Mouse (Mus musculus) spleen, postnatal 36 days (tissue): Measurements from ENCODE around the gene Zc3h4.

ENCODE experiments used
- DNase-seq, 2 experiments: peaks; one replicate each; pipeline ENCODE4 v3.0.0; 2022; ENCODE audit warnings: low spot score in 2 of 2, mixed read lengths in 1 of 2

Zc3h4 gene

DNA sequence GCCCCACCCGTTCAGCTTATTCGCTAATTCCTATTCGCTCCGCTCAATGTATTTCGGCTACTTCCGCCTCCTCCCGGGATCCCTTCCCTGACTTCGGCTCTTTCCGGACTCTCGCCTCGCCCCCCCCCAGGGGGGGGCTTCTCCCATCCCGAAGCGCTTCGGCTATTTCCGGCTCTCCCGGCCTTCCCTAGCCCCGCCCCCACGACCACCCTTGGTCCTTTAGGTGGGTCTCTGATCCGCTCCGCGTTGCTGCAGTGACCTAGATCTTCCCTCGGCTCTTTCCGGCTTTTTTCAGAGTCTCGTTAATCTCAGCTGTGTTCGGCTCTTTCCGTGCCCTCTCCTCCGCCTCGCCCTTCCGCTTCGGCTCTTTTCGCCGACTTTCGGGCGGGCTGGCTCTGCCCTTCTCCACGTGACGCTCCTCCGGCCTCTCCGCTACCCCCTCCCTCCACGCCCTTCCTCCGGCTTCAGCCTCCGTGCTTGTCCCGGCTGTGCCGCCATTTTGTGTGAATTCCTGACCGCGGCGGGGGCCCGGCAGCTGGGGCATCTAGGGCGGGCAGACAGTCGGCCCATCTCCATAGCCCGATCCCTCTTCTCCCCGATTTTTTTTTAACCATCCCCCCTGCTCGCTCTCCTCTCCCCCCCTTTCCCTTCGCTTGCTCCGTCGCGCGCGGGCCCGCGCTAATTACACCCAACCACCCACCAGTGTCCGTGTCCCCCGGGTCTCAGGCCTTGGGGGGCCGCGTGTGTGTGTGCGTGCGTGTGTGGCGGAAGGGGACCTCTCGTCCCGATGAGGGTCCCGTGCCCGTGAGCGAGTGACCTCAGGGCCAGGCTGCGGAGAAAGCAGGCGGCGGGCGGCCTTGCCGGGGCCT is 656 bp upstream of the Zc3h4 start:
- DNase-seq = peak; percentile 98 to 99

DNA sequence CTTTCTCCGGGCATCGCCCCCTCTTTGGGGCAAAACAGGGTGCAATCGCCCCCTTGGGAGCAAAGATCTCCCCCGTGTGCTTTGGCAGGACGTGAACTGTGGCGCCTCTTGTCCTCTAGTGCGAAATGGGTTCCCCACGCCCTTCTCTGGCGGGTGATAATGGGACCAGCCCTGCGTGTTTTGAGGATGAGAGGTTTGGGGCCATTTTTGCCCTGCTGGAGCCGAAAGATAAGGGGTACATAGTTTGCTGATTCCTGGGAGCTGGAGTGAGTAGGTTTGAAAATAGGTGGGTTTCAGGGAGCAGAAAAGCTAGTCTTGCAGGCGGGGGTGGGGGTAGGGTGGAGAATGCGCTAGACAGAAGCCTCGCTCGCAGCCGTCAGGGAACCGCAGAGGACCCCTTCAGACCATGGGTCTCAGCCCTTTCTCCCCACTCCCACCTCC is 1.3 kb downstream of the Zc3h4 start:
- peak; percentile 73 to 84 for DNase-seq

DNA sequence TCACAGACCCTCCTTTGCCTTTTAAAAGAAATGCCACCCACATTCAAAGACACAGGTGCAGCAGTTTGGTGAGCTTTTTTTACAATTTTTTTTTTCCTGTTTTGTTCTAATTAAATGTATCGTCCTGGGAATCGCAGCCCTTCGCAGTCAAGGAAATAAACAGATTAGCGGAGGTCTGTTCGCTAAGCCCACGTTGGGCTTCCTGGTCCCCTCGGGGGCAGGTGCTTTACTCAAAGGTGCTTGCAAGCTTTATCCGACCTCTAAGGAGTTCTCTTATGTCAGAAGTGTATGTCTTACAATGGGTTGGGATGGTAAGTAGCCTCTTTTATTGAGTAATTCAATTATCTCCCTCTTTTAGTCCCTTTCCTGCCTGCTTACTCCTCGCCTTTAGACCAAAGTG is 1.7 kb downstream of the Zc3h4 start:
- DNase-seq = peak in 1 of 2 experiments; percentile 30

DNA sequence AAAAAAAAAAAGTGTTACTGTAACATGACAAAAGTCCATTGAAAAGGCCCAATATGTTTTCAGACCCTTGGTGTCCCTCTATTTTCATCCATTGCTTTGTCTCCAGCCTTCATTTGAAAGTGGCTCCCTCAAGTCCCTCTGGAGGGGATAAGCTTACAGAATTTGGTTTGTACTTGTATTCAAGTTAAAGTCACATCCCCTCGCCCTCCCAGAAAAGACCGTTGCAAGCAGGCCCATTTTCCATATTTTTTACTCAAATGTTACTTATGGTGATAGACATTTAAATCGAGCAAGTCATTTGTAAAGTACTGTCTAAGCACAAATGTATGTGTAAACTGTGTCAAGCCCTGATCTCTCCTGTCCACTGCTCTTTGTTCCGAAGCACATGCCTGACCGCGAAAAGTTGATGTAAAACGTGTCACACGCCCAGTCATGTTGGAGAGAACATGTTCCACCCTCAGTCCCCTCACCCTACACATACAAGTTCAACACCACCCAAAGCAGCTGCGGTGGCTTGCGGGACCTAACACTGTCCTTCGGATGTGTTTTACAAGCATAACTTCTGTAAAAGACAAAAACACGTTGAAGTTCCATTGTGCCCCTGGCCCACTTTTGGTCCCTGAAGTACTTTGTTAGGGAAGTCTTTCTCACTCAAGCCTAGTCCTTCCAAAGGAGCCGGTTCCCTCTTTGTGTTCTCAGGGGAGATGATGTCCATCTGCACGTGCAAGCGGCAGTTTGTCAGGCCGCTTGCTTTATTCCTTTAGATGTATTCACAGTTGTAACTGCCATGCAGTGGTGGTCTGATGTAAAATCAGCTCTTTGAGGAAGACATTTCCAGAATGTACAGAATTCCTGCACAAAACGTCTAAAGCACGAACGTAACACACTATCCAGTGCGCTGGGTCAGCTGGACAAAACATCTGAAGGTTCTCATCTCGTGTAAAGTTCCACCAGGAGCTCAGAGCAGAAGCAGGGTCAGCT is 2.5 kb downstream of the Zc3h4 start:
- DNase-seq = peak; percentile 54 to 61

DNA sequence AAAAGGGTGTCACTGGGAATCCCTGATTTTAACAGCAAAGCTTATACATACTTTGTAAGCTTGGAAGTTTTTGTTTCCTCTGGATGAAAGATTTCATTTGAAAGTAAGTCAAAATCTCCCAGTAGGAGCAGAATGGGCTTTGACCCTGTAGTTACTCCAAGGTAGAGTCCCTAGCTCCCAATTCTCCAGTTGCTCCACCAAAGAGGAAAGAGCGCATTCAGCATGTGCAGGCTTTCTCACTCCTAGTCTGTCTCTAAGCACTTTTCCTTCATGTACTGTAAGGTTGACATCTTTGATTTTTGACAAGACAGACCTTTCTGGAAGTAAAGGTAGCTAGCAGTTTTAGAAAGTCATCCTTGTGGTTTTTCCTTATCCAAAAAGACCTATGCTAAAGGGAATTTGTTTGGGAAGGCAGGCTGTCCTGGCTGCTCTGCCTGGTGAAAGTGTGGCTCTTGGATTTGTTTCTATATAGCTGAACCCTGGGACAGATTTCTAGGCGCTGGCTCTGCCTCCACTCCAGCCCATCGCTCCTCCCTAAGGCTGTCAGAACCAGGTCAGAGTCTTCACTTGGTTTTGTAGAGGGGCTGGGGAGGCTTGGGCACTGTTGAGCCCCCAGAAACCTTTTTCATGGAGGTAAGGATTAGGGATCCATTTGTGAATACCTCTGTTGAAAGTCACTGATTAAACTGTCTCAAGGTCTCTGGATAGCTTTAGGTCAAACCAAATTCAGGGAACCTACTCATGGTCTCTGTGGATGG is 3.8 kb downstream of the Zc3h4 start:
- DNase-seq = no peak

DNA sequence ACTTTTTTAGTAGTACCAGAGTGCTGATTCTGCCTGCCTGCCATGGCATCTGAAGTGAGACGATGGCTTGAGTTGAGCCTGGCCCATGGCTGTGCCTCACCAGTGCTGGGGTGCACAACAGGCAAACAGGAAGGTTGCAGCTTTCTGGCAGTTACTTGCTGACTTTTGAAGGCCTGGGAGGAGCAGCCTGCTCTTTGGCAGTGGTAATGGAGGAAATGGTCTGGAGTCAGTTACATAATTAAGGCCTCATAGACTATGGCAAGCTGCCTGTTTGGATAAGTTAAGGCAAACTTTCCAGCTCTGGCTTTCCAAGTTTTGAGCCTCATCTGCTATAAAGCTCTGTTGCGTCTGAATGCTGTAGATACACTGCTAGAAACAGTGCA is 4.4 kb downstream of the Zc3h4 start:
- DNase-seq = peak; percentile 35 to 56

DNA sequence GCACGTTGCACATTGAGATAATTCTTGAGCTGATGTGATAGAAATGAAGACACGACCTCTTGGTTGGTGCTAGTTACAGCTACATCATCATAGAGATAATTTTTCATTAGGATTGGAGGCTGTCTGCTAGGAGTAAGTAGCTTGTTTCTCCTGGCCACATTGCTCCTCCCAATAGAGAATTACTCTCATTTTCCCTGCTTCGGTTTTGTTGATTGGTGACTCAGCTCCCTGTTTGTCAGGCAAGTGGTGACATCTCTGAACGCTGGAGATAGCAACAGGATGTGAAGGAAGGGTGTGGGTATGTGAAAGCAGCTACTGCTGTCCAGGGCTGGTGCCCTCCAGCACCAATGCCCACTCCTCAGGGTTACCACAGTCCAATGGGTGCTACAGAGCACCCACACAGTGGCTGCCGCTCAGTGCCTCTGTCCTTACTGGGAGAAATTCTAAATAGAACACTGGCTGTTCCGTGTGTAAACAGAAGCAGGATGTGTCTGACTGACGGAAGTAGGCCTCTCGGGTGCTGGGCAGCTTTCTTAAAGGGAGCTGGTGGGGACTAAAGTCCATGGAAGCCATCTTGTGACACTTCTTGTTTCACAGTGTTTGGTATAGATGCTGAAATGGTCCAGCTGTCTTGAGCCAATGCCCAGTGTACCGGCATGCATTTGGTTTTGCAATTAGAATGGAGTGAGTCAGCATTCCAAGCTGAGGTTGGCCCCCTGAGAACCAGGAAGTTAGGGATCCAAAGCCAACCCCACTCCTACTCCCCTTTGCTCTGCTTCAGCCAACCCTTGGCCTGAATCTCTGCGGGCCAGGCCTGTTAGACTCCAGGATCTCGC is 5.0 kb downstream of the Zc3h4 start:
- DNase-seq = peak; percentile 56 to 66

DNA sequence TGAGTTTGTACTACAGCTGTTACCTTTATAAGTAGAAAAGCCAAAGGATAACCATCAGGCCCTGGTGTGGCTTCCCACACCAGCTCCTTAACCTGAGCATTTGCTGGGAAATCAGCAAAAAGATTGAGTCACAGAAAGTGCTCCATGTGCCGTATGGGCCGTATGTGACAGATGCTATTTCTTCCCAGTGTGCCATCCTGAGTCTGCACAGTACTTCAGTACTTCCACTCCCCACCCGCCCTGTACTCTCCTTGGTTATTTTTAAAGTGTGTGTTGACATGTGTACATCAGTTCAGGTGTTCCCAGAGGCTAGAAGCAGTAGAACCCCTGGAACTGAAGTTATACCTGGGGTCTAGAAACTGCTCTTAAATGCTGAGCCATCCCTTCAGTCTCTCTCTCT is 6.3 kb downstream of the Zc3h4 start:
- DNase-seq = no peak

DNA sequence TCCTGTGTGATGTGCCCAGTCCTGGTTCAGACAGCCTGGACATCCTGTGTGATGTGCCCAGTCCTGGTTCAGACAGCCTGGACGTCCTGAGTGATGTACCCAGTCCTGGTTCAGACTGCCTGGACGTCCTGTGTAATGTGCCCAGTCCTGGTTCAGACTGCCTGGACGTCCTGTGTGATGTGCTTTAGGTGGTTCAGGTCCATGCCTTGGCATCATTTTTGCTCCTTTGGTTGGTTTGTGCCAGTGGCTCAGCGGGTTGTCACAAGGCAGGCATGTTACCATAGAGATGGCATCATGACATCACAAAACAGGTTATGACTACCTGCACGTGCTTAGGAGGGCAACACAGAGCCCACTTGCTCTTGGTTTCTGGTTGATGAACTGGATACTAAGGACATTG is 10.4 kb downstream of the Zc3h4 start:
- DNase-seq = no peak

DNA sequence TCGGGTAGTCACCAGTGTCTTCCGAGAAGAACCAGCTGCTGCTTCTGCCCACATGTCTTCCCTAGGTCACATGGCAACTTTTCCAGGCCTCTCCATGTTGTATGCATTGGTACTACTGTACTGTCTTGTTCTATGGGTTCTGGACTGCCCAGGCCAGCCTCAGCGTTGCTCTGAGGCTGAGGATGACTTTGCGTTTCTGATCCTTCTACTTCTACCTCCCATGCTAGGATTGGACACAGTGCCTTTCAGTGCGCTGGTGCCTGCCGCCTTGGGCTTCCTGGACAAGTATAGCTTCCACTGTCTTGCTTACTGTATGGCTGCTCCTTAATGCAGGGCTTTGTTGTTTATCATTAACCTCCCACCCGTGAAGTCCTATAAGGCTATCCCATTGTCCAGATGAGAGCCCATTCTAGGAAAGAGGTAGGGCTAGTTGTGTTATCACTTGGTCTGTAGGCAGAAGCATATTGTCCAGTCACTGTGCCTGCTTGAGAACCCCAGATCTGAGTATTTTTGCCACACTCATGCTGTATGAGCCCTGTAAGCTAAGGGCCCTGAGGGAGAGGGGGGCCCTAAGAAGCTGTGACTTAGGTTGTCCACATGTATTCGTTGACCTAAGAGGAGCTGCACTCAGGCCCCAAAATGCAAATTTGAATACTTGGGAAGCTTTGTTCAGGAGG is 11.6 kb downstream of the Zc3h4 start:
- no peak for DNase-seq

DNA sequence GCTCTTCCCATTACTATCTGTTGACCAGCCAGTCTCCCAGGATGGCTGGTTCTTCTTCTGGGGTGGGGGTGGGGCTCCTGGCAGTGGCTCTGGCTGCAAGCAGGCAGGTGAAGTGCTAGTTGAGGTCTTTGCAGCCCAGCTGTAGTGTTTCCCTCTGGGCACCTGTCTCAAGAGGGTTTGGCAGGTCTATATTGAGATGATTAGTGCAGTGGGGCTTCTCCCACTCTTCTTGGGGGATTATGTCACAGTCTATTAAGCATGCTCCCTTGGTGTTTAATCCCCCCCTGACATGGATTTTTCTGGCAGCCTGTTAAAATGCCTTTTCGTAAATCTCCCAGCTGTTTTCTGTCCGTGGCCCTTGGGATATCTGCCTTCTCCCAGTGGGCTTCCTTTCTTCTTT is 12.2 kb downstream of the Zc3h4 start:
- no peak for DNase-seq

DNA sequence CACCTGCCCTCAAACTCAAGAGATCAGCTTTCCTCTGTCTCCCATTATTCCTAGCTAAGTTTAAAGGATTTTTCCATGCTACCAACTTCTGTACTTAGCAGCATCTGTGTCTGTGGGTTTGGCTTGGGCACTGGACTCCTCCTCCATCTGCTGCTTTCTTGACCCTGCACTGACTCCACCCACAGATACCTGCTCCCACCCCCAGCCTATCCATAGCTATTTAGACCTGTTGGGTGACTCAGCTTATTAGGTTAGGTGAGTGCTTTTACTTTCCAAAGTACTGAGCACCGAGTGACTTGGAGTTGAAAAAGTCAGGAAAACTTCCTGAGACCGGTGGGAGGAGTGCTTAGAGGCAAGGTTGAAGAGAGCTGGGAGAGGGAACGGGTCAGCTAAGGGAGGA is 14.7 kb downstream of the Zc3h4 start:
- no peak for DNase-seq

DNA sequence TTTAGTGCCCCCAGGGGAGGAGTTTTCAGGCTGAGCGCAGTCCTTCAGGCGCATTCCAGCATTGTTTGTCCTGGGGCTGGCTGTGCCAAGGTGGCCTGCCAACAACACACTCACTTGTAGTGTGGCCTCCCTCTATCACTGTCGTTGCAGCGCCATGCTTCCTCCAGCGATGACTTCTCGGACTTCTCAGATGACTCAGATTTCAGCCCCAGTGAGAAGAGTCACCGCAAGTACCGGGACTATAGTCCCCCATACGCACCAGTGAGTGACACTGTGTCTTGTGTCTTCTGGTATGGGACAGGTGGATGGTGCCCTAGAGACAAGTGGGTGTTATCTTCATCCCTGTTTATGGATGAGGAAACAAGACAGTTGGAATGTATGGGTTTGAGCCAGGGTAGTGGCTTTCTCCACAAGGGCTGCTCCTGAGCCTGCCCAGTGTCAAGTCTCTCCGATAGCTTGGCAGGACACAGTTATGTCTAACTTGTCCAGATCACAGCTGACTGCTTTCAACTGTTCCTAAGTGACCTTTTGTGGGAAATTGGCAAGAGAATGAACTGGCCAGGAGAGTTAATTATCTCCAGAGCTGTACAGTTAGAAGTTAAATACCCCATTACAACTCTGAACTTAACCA is 16.5 kb downstream of the Zc3h4 start:
- DNase-seq = no peak

DNA sequence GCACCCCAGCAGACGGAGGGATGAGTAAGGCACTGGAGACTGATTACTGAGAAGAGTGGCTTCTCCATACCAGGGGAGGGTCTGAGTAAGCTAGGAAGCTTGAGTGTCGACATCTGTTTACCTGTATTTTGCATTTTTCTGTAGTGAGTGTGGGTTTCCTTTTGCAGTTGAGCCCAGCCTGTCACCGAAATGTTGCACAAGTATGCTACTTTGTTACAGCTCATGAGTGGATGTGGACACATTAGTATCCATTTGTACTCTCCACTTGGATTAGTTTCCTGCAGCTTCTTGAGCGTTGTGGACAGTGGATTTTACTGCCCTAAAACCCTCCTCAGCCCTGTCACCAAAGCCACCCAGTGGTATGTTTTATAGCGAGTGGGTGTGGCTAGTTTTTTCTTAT is 18.0 kb downstream of the Zc3h4 start:
- DNase-seq = no peak

DNA sequence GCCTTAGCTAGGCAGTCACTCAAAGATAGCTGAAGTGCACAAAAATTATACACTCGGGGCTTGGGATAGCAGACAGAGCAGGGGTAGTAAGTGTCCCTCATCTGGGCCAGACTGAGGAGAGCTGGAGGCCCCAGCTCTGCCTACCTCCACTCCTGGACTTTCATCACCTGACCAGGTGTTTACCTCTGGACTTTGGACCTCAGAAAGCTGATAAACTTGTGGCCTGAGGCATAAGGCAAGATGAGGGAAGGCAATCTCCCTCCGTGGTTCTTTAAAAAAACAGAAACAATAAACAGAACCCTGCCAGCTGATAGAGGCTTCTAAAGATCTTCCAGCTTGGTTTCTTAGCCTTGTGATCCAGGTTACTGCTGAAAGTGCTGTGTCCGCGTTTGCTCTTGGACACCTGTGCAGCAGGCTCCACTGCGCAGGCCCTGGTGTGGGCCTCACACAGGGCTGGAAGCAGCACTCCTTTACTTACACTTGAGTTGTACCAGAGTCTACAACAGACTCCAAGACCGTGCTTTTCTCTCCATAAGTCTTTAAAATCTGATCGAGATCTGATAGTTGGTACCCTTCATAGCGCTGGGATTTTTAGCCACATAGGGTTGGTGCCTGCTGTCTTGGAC is 19.9 kb downstream of the Zc3h4 start:
- no peak for DNase-seq

DNA sequence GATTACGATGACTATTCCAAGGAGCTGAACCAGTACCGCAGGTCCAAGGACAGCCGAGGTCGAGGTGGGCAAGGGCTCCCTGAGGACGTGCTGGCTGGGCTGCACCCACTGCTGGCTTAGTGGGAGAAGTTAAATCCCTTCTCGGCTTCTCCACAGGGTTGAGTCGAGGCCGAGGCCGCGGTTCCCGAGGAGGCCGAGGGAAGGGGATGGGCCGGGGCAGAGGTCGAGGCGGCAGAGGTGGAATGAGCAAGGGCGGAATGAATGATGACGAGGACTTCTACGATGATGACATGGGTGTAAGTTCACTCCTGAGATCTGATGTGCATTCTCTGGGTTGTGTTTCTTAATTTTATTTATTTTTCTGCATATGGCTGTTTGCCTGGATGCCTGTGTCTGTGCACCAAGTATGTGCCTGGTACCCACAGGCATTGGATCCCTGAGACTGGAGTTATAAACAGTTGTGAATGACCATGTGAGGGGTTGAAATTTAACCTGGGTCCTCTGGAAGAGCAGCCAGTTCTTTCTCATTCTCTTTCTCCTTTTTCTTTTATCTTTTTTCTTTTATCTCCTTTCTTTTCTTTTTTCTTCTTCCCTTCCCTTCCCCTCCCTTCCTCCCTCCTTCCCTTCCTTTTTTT is 21.6 kb downstream of the Zc3h4 start:
- no peak for DNase-seq

DNA sequence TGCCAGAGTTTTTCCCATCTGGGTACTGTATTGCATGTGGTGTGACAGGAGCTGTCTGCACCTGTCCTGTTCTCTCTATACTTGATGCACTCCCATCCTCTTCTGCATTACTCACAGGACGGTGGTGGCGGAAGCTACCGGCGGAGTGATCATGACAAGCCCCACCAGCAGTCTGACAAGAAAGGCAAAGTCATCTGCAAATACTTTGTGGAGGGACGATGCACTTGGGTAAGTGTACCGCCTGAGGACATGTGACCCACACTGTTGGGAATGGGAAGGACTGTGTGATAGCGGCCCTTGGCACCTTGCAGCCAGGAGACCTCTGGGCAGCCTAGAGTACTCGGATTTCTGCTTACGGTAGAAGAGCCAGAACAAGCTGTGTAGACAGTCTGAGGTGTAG is 23.0 kb downstream of the Zc3h4 start:
- no peak for DNase-seq

DNA sequence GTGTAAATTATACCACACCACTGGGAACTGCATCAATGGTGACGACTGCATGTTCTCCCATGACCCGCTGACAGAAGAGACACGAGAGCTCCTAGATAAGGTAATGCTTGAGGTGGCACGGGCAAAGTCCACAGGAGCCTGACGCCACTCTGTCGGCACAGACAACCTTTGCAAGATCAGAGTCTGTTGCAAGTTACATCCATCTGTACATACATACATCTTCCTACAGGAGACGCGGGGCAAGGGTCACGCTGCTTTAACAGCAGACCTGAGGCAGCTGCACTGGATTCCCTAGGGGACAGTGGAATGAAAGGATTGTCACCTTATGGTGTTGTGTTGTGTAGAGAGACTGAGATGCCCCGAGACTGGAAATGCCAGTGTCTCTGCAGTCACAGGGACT is 25.0 kb downstream of the Zc3h4 start:
- DNase-seq = no peak

DNA sequence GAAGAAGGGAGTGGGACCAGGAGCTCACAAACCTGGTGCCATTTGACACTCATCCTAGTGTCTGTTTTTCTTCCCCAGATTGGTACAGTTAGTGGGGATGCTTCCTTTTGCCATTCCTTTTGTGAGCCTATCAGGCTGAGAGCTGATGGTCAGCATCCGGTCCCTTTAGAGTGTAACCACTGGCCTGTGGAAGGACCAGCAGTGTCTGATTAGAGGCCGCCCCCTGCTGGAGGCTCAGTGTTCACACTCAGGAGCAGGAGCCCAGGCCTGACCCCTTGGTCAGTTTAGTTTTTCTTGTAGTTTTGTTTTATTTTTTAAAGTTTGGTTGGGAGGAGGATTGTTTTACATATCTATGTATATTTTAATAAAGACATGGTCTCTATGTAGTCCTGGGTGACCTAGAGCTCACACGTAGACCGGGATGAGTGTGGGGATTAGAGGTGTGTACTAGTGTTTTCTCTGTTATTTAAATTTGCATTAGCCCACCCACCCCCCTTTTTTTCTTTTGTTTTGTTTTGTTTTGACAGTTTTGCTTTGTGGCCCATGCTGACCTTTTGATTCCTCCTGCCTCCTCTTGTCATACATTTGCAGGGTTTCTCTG is 25.5 kb downstream of the Zc3h4 start:
- DNase-seq = peak; percentile 71 to 75
